Mouse (Mus musculus) lung, embryonic 14.5 days (tissue): Measurements from ENCODE around the gene Gm49486. TPM values are rescaled to one million over a fixed set of nuclear protein-coding genes. Genes with fewer than 3 reads are reported as not detected.

Experiments used
- ATAC-seq: fragments of 200-750 bp; cut with Nextera tagmentation; 2 replicates; pipeline ENCODE4 v1.8.0; 2017; ENCODE audit warnings: mild to moderate bottlenecking, moderate TSS enrichment, moderate library complexity; ENCODE audit not compliant: insufficient read depth
- DNase-seq: peaks from one replicate; pipeline ENCODE4 v3.0.0-alpha.2; 2015
- H3K27ac ChIP-seq: fragments of 300-500 bp; sonication (generic); 2 replicates; pipeline ENCODE4 v1.5.1; 2014; ENCODE audit warnings: low read depth, mild to moderate bottlenecking, moderate library complexity
- H3K27me3 ChIP-seq: fragments of 300-500 bp; sonication (generic); 2 replicates; pipeline ENCODE4 v1.6.1; 2014; ENCODE audit warnings: low read length, control low read depth; ENCODE audit not compliant: insufficient read depth
- H3K36me3 ChIP-seq: fragments of 300-500 bp; sonication (generic); 2 replicates; pipeline ENCODE4 v1.6.1; 2014; ENCODE audit warnings: control low read depth; ENCODE audit not compliant: insufficient read depth
- H3K4me1 ChIP-seq: fragments of 300-500 bp; sonication (generic); 2 replicates; pipeline ENCODE4 v1.6.1; 2014; ENCODE audit warnings: antibody characterized with exemption, control low read depth; ENCODE audit not compliant: insufficient read depth
- H3K4me2 ChIP-seq: fragments of 300-500 bp; sonication (generic); 2 replicates; pipeline ENCODE4 v1.6.1; 2014; ENCODE audit warnings: mild to moderate bottlenecking
- H3K4me3 ChIP-seq: fragments of 300-500 bp; sonication (generic); 2 replicates; pipeline ENCODE4 v1.5.1; 2014; ENCODE audit warnings: low read depth, low read length
- H3K9ac ChIP-seq: fragments of 300-500 bp; sonication (generic); 2 replicates; pipeline ENCODE4 v1.6.1; 2014
- H3K9me3 ChIP-seq: fragments of 300-500 bp; sonication (generic); 2 replicates; pipeline ENCODE4 v1.6.1; 2016; ENCODE audit warnings: low read depth, low read length, control low read depth
- CTCF ChIP-seq: IDR thresholded peaks from 2 replicates; pipeline ENCODE4 v1.5.1; 2016; ENCODE audit warnings: antibody characterized with exemption, low read depth
- WGBS: fragments of 180-500 bp; shearing (Covaris S2); extraction: QIAGEN DNeasy Blood & Tissue Kit; methylation state at CpG from one replicate; pipeline ENCODE4 v1.1.7; 2014; 5-methylcytosine and 5-hydroxymethylcytosine counted together
- polyA plus RNA-seq: library from polyadenylated mRNA; unstranded; fragments of >200 nt; fragmentation: Nextera tagmentation; extraction: Ambion mirVana; gene quantifications from 2 replicates; pipeline ENCODE4 v1.2.1, GENCODE M21; 2014

Gm49486 gene
- polyA plus RNA-seq, 1 experiment from 2014 or later, result 0.53 TPM

- TF ChIP-seq CTCF, result no peak
- Histone ChIP-seq H3K4me2 (no peak overlapping the region), H3K36me3 (peaks cover 32% of the 10 kb centered on the region; the same call in 1 of the 2 replicates), H3K27ac (no peak overlapping the region), H3K27me3 (no peaks in the 10 kb centered on the region), H3K4me3 (no peak overlapping the region), H3K4me1 (no peaks in the 10 kb centered on the region), H3K9me3 (no peaks in the 10 kb centered on the region), H3K9ac (no peak overlapping the region)
- DNase-seq (no peak), ATAC-seq (no peak)
- 69% methylated on average over 9 of the region's 9 CpGs for WGBS
These were observed 6.1 kb downstream of the Gm49486 start for GRCm38 (mm10) chr15:79235268-79235667.

DNA sequence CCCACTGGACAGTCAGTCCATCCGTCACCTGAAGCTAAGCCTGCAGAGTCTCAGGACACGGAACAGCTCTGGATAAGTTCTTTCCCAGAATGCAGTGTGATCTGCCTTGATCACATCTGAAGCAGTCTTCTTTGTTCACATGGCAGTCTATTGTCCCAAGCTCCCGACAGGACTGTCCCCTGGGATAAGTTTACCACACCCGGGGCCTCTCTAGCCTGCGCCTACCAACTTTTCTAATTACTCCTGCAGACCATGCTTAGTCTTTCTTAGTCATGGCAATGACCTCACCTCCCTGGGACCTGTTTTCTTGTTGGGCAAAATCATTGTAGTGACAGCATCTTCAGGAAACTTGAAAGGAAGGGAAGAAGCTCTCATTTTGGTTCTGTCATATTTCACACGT lies 8.8 kb downstream of the Gm49486 start:
- H3K27me3 ChIP-seq, result no peaks in the 10 kb centered on the region
- H3K4me3 ChIP-seq, result no peak overlapping the region
- no peaks in the 10 kb centered on the region for H3K9me3 ChIP-seq
- H3K4me2 ChIP-seq, result no peak overlapping the region
- ATAC-seq (no peak), DNase-seq (no peak)
- no peak overlapping the region for H3K27ac ChIP-seq
- H3K4me1 ChIP-seq, result no peaks in the 10 kb centered on the region
- 81% methylated on average over 6 of the region's 6 CpGs for WGBS
- H3K36me3 ChIP-seq, result peaks cover 41% of the 10 kb centered on the region
- H3K9ac ChIP-seq, result no peak overlapping the region
- TF ChIP-seq CTCF, result no peak

- H3K27ac ChIP-seq, result no peak overlapping the region
- H3K36me3 ChIP-seq, result peaks cover 48% of the 10 kb centered on the region
- no peaks in the 10 kb centered on the region for H3K27me3 ChIP-seq
- H3K4me1 ChIP-seq, result no peaks in the 10 kb centered on the region
- DNase-seq, result no peak
- no peaks in the 10 kb centered on the region for H3K9me3 ChIP-seq
- TF ChIP-seq CTCF, result no peak
- no peak overlapping the region for H3K4me2 ChIP-seq
- 72% methylated on average over 13 of the region's 13 CpGs for WGBS
- H3K4me3 ChIP-seq, result no peak overlapping the region
- no peak overlapping the region for H3K9ac ChIP-seq
- peak; percentile 59 for ATAC-seq
These were observed 13.5 kb downstream of the Gm49486 start for GRCm38 (mm10) chr15:79242574-79243233.

GRCm38 (mm10) chr15:79243234-79244042 lies 14.2 kb downstream of the Gm49486 start:
- Histone ChIP-seq H3K27ac (peak overlapping the region; percentile 50; the same call in 1 of the 2 replicates), H3K4me1 (no peaks in the 10 kb centered on the region), H3K36me3 (peaks cover 50% of the 10 kb centered on the region), H3K27me3 (no peaks in the 10 kb centered on the region), H3K4me2 (0 out of 2 replicates have a peak overlapping the region, but pooled peaks have one; percentile 32), H3K9me3 (no peaks in the 10 kb centered on the region), H3K9ac (no peak overlapping the region), H3K4me3 (no peak overlapping the region)
- TF ChIP-seq CTCF, result peak; percentile 100
- DNase-seq (peak; percentile 97), ATAC-seq (peak; percentile 97)
- WGBS, result 11% methylated on average over 10 of the region's 10 CpGs

DNA sequence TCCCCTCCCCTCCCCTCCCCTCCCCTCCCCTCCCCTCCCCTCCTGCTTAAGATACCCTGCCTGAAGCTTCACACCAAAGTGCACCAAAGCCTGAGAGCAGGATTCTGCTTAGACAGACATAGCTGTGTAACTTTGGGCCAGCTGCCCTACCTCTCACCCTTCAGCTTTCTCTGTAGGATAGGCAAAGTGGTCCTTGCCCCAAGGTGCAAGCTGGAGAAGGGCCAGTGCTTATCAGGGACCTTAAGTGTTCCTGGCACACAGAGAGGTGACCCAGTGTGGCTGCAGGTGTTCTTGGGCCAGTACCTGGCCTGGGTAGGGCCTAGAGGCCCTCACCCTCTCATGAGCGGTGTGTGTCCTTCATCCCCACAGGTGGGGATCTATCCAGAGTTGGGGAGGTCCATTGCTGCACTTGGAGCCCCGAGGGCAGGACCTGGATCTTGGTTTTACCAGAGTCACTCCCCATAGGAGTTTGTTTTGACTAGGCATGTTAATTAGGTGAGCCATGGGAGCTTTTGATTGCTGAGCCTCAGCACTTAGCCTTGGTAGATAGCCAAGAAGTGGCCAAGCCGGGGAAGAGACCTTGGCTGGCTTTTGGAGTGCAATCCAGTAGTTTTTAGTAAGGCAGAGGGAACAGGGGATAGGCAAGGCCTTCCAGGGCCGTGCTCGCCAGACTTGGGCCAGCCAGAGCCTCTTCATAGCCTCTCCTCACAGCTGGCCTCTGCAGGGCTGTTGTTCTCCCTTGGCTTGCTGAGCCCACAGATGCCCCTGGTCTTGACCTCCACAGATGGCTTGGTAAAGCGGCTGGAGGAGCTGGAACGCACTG lies 15.1 kb downstream of the Gm49486 start:
- DNase-seq (peak; percentile 16), ATAC-seq (no peak)
- no peak overlapping the region for H3K9ac ChIP-seq
- WGBS, result 71% methylated on average over 7 of the region's 7 CpGs
- no peak overlapping the region for H3K4me3 ChIP-seq
- H3K27ac ChIP-seq, result no peak overlapping the region
- H3K4me2 ChIP-seq, result no peak overlapping the region
- H3K4me1 ChIP-seq, result no peaks in the 10 kb centered on the region
- H3K9me3 ChIP-seq, result no peaks in the 10 kb centered on the region
- no peaks in the 10 kb centered on the region for H3K27me3 ChIP-seq
- peaks cover 55% of the 10 kb centered on the region for H3K36me3 ChIP-seq
- TF ChIP-seq CTCF, result no peak

GRCm38 (mm10) chr15:79245321-79245720 lies 16.1 kb downstream of the Gm49486 start:
- no peaks in the 10 kb centered on the region for H3K4me1 ChIP-seq
- ATAC-seq, result no peak
- no peak overlapping the region for H3K4me2 ChIP-seq
- no peak overlapping the region for H3K9ac ChIP-seq
- no peak overlapping the region for H3K4me3 ChIP-seq
- H3K36me3 ChIP-seq, result peaks cover 50% of the 10 kb centered on the region
- DNase-seq, result no peak
- no peak overlapping the region for H3K27ac ChIP-seq
- no peak for TF ChIP-seq CTCF
- WGBS, result 86% methylated on average over 3 of the region's 3 CpGs
- no peaks in the 10 kb centered on the region for H3K27me3 ChIP-seq
- no peaks in the 10 kb centered on the region for H3K9me3 ChIP-seq
